Mouse (Mus musculus) ES-Bruce4 (cell line): ENCODE results near the gene A930009A15Rik.

Experiments used
- EP300 ChIP-seq: IDR thresholded peaks from 2 replicates; pipeline ENCODE4 v1.6.1; 2011; ENCODE audit warnings: low read depth, low read length; ENCODE audit not compliant: insufficient read depth
- POLR2A ChIP-seq: IDR thresholded peaks from one replicate; pipeline ENCODE4 v1.8.1; 2011; ENCODE audit warnings: low read length; ENCODE audit not compliant: insufficient read depth

- TF ChIP-seq POLR2A (no peak), EP300 (no peak)
Observed at GRCm38 (mm10) chr10:115528892-115529291, 40.9 kb upstream of the A930009A15Rik start.
